Mouse (Mus musculus) bone marrow macrophage, adult 2 months (primary cell): ENCODE measurements around the gene Megf8. TPM values are rescaled to one million over a fixed set of nuclear protein-coding genes. Genes with fewer than 3 reads are reported as not detected.

ENCODE experiments used
- H3K27ac ChIP-seq: 2 replicates; pipeline ENCODE4 v1.5.1; 2012; ENCODE audit warnings: low read depth, low read length; ENCODE audit not compliant: insufficient read depth
- H3K4me1 ChIP-seq: 2 replicates; pipeline ENCODE4 v1.6.1; 2012; ENCODE audit warnings: low read length; ENCODE audit not compliant: control insufficient read depth, insufficient read depth
- H3K4me3 ChIP-seq: 2 replicates; pipeline ENCODE4 v1.5.1; 2012; ENCODE audit warnings: mild to moderate bottlenecking, low read length, moderate library complexity; ENCODE audit not compliant: insufficient read depth
- CTCF ChIP-seq: IDR thresholded peaks from 2 replicates; pipeline ENCODE4 v1.5.1; 2012; ENCODE audit warnings: low read depth, mild to moderate bottlenecking, low read length, moderate library complexity
- POLR2A ChIP-seq: IDR thresholded peaks from 2 replicates; pipeline ENCODE4 v1.6.1; 2012; ENCODE audit warnings: mild to moderate bottlenecking, low read depth, low read length, borderline replicate concordance
- polyA plus RNA-seq: library from polyadenylated mRNA; stranded (reverse); fragments of >200 nt; gene quantifications from 2 replicates; pipeline ENCODE4 v1.2.4, GENCODE M21; 2012; ENCODE audit not compliant: missing spikeins, insufficient read depth, insufficient read length

Gene Megf8
- polyA plus RNA-seq, 1 experiment = 13.8 TPM

GRCm38 (mm10) chr7:25272445-25273258 lies 44.3 kb upstream of the Megf8 start:
- H3K27ac ChIP-seq = no peak overlapping the region
- H3K4me3 ChIP-seq = no peak overlapping the region
- peaks cover 42% of the 10 kb centered on the region for H3K4me1 ChIP-seq
- no peak for TF ChIP-seq POLR2A
- no peak for TF ChIP-seq CTCF

DNA sequence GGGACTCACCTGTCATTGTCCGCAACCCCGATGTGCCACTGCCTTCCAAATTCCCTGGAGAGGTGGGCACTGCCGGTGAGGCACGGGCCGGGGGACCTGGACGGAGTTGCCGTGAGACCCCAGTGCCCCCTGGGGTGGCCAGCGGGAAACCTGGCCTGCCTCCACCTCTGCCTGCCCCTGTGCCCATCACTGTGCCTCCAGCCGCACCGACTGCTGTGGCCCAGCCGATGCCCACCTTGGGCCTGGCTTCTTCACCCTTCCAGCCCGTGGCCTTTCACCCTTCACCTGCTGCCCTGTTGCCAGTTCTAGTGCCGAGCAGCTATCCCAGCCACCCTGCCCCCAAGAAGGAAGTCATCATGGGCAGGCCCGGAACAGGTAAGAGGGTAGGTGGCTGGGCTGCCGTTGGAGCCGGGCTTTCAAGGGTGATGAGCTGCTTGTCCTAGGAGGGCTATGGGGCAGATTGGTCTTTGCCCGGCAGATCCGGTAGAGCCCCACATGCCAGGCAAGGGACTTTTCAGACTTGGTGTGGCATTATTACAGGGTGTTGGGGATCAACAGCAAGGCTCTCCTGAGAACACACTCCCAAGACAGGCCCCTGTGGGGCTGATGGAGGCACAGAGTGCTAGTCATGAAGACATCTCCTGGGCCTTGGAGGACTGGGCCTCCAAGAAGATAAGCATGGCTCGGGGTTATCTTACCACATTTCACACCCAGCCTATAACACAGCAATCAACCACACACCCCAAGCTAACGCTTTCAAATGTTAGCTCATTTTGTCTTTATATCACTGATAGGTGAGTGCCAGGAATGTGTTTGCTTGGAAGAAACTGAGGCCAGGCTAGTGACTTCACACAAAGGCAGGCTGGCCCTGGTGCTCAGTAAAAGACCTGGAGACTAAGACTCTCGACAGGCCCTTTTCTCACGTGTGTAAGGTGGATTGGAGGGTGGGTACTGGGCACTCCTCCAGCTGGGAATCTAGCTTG lies 43.4 kb upstream of the Megf8 start:
- no peak overlapping the region for H3K27ac ChIP-seq
- H3K4me3 ChIP-seq = no peak overlapping the region
- H3K4me1 ChIP-seq = peaks cover 45% of the 10 kb centered on the region
- TF ChIP-seq POLR2A = no peak

- TF ChIP-seq CTCF (no peak), POLR2A (no peak)
- Histone ChIP-seq H3K4me1 (peaks cover 40% of the 10 kb centered on the region), H3K27ac (no peak overlapping the region), H3K4me3 (no peak overlapping the region)
Measured at GRCm38 (mm10) chr7:25274571-25274970, 42.4 kb upstream of the Megf8 start.

DNA sequence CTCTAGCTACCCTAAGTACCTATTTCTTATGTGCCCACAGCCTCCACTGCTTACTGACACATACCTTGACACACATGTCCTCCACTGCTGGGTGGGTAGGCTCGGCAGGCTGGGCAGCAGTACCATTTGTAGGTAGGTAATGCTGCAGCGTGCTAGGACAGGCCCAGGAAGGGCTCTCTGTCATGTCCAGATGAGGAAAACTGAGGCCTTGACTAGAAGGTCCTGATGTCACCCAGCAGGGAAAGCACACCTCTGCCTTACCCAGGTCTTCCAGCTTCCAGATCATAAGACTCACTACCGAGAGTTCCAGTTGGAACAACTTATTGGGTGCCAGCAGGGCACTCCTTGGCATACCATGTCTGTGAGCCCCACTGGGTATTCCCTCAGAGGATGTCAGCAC lies 42.0 kb upstream of the Megf8 start:
- Histone ChIP-seq H3K27ac (no peak overlapping the region), H3K4me1 (peaks cover 36% of the 10 kb centered on the region), H3K4me3 (no peak overlapping the region)
- TF ChIP-seq CTCF (no peak), POLR2A (no peak)

DNA sequence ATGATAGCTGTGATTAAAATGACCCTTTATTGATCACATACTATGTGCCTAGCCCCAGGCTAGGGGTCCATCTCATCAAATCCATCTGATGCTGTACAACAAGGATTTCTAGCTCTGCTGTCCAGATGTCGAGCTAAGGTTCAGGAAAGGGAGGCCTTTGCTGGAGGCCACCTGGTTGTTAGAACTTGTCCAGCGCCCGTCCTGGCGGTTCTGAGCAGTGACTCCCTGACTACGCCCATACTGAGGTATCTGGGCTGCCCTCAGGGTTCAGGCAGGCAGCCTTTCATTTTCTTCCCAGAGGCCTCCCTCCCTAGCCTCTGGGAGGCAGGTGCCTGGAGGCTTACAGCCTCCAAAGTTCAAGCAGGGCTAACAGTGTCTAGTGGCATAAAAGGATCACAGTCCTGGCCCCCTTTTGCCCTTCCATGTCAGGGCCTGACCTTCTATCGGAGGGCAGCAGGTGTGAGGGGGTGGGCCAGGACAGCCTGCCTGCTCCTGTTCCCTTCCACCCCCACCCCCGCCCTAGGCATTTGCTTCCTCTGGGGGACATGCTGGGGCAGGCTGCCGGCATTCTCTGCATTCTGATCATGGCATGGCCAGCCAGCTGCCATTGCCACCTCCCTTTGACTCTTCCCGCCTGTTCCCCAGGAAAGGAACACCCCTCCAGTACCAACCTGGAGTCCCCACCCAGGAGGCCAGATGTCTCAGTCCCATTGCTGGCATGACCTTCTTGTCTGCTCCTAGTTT lies 41.2 kb upstream of the Megf8 start:
- H3K4me3 ChIP-seq = no peak overlapping the region
- H3K27ac ChIP-seq = no peak overlapping the region
- H3K4me1 ChIP-seq = peaks cover 36% of the 10 kb centered on the region
- TF ChIP-seq CTCF (no peak), POLR2A (no peak)

DNA sequence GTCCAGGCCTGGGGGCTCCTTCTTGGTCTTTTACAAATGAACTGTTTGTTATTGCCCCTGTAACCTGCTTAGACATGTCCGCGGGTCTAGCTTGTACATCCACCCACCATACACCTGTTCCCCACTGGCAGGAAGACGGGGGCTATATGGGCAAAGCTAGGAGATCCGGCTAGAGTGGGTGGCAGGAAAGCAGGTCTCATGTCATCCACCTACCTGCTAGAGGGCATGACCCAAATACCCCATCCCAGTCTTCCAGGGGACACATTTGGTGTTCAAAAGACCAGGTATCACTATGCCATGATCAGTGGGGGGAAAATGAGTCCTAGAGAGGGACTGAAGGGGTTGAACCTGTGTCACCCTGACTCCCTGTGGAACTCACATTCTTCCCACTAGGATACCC lies 39.6 kb upstream of the Megf8 start:
- Histone ChIP-seq H3K4me1 (peaks cover 45% of the 10 kb centered on the region), H3K27ac (peak overlapping the region; percentile 99), H3K4me3 (peak overlapping the region; percentile 75)
- TF ChIP-seq CTCF = no peak
- TF ChIP-seq POLR2A = no peak

GRCm38 (mm10) chr7:25277998-25278340 lies 39.0 kb upstream of the Megf8 start:
- H3K4me3 ChIP-seq = peak overlapping the region; percentile 75

GRCm38 (mm10) chr7:25278341-25279075 lies 38.5 kb upstream of the Megf8 start:
- TF ChIP-seq CTCF (no peak), POLR2A (no peak)
- Histone ChIP-seq H3K27ac (peak overlapping the region; percentile 99), H3K4me1 (peaks cover 45% of the 10 kb centered on the region), H3K4me3 (peak overlapping the region; percentile 75)

More at GRCm38 (mm10) chr7:25277998-25278340, 39.0 kb upstream of the Megf8 start:
- Histone ChIP-seq H3K4me1 (peaks cover 45% of the 10 kb centered on the region), H3K27ac (peak overlapping the region; percentile 99)
- TF ChIP-seq POLR2A = no peak
- no peak for TF ChIP-seq CTCF

- Histone ChIP-seq H3K4me1 (peaks cover 45% of the 10 kb centered on the region), H3K4me3 (peak overlapping the region; percentile 75), H3K27ac (peak overlapping the region; percentile 99)
- no peak for TF ChIP-seq POLR2A
- no peak for TF ChIP-seq CTCF
Measured at GRCm38 (mm10) chr7:25279076-25279860, 37.7 kb upstream of the Megf8 start.
